Mouse (Mus musculus) MEL (cell line): Measurements from ENCODE around the gene Arid1b. TPM values are rescaled to one million over a fixed set of nuclear protein-coding genes. Genes with fewer than 3 reads are reported as not detected.

ENCODE experiments used
- DNase-seq: peaks from one replicate; pipeline ENCODE4 v3.0.0; 2011; ENCODE audit warnings: low read depth, low spot score
- H3K27ac ChIP-seq: 2 replicates; pipeline ENCODE4 v1.5.1; 2012; ENCODE audit warnings: low read depth, mild to moderate bottlenecking, control low read depth, low read length, moderate library complexity; ENCODE audit not compliant: control insufficient read depth
- H3K27me3 ChIP-seq, 2 experiments: fragments of 150-350 bp in 1 of 2; sonication (generic) in 1 of 2; 2 replicates each; pipeline ENCODE4 v1.6.1; 2012; ENCODE audit warnings: low read length in 2 of 2, mild to moderate bottlenecking in 2 of 2, improper control_type of control experiment in 1 of 2, moderate library complexity in 1 of 2; ENCODE audit not compliant: insufficient read depth in 2 of 2, control insufficient read depth in 1 of 2
- H3K36me3 ChIP-seq, 2 experiments: 2 replicates each; pipeline ENCODE4 v1.6.1; 2012 to 2014; ENCODE audit warnings: low read length in 2 of 2, improper control_type of control experiment in 1 of 2, inconsistent platforms in 1 of 2, mild to moderate bottlenecking in 1 of 2; ENCODE audit not compliant: insufficient read depth in 2 of 2, control insufficient read depth in 1 of 2
- H3K4me1 ChIP-seq, 2 experiments: fragments of 150-350 bp in 1 of 2; sonication (generic) in 1 of 2; 2 replicates each; pipeline ENCODE4 v1.6.1; 2012; ENCODE audit warnings: low read length in 2 of 2, improper control_type of control experiment in 1 of 2, mild to moderate bottlenecking in 1 of 2; ENCODE audit not compliant: insufficient read depth in 2 of 2, control insufficient read depth in 1 of 2
- H3K4me3 ChIP-seq, 2 experiments: fragments of 150-350 bp in 1 of 2; sonication (generic) in 1 of 2; 2 replicates each; pipeline ENCODE4 v1.5.1; 2012; ENCODE audit warnings: low read depth in 2 of 2, low read length in 2 of 2, mild to moderate bottlenecking in 2 of 2, moderate library complexity in 2 of 2, control low read depth in 1 of 2, improper control_type of control experiment in 1 of 2; ENCODE audit not compliant: control insufficient read depth in 1 of 2, insufficient read depth in 1 of 2
- H3K79me2 ChIP-seq: 2 replicates; pipeline ENCODE4 v1.6.1; 2012; ENCODE audit warnings: mild to moderate bottlenecking, low read length, moderate library complexity; ENCODE audit not compliant: control insufficient read depth, poor library complexity, insufficient read depth
- H3K9ac ChIP-seq: 2 replicates; pipeline ENCODE4 v1.6.1; 2012; ENCODE audit warnings: low read depth, mild to moderate bottlenecking, control low read depth, low read length, moderate library complexity; ENCODE audit not compliant: control insufficient read depth, poor library complexity, severe bottlenecking
- H3K9me3 ChIP-seq: fragments of 150-350 bp; sonication (generic); replicated peaks from 2 replicates; pipeline ENCODE4 v1.6.1; 2012; ENCODE audit warnings: mild to moderate bottlenecking, low read length, improper control_type of control experiment, moderate library complexity; ENCODE audit not compliant: insufficient read depth
- BHLHE40 ChIP-seq: IDR thresholded peaks from 2 replicates; pipeline ENCODE4 v1.6.1; 2012; ENCODE audit warnings: low read depth, mild to moderate bottlenecking, inconsistent platforms, low read length, improper control_type of control experiment, borderline replicate concordance
- CTCF ChIP-seq, 3 experiments: IDR thresholded peaks in 2 of 3; conservative IDR thresholded peaks in 1 of 3; 2 replicates each; pipeline ENCODE4 v1.5.1; 2011 to 2012; ENCODE audit warnings: low read length in 3 of 3, low read depth in 2 of 3, mild to moderate bottlenecking in 2 of 3, improper control_type of control experiment in 1 of 3, inconsistent platforms in 1 of 3, mixed read lengths in 1 of 3, moderate library complexity in 1 of 3; ENCODE audit not compliant: control insufficient read depth in 1 of 3, insufficient read depth in 1 of 3, poor library complexity in 1 of 3, severe bottlenecking in 1 of 3
- E2F4 ChIP-seq: IDR thresholded peaks from 2 replicates; pipeline ENCODE4 v1.6.1; 2011; ENCODE audit warnings: low read depth, low read length, improper control_type of control experiment, borderline replicate concordance
- ELF1 ChIP-seq: IDR thresholded peaks from 2 replicates; pipeline ENCODE4 v1.6.1; 2014; ENCODE audit warnings: low read depth, mild to moderate bottlenecking, inconsistent platforms, low read length, improper control_type of control experiment, moderate library complexity
- GATA1 ChIP-seq: IDR thresholded peaks from 2 replicates; pipeline ENCODE4 v1.6.1; 2011; ENCODE audit warnings: low read depth, low read length, improper control_type of control experiment
- KAT2A ChIP-seq: conservative IDR thresholded peaks from 2 replicates; pipeline ENCODE4 v1.6.1; 2012; ENCODE audit warnings: low read depth, low read length, improper control_type of control experiment, inconsistent platforms
- MAFK ChIP-seq: IDR thresholded peaks from 2 replicates; pipeline ENCODE4 v1.6.1; 2011; ENCODE audit warnings: low read depth, mild to moderate bottlenecking, low read length, improper control_type of control experiment, borderline replicate concordance
- MAX ChIP-seq: IDR thresholded peaks from 2 replicates; pipeline ENCODE4 v1.6.1; 2011; ENCODE audit warnings: low read length, improper control_type of control experiment
- MAZ ChIP-seq: IDR thresholded peaks from 2 replicates; pipeline ENCODE4 v1.6.1; 2012; ENCODE audit warnings: low read depth, mild to moderate bottlenecking, inconsistent platforms, low read length, improper control_type of control experiment
- MEF2A ChIP-seq: IDR thresholded peaks from 2 replicates; pipeline ENCODE4 v1.6.1; 2014; ENCODE audit warnings: low read depth, mild to moderate bottlenecking, inconsistent platforms, low read length, improper control_type of control experiment; ENCODE audit not compliant: poor library complexity, insufficient replicate concordance, severe bottlenecking; ENCODE audit errors: extremely low read depth
- MYB ChIP-seq: IDR thresholded peaks from 2 replicates; pipeline ENCODE4 v1.6.1; 2011; ENCODE audit warnings: mild to moderate bottlenecking, low read depth, low read length, improper control_type of control experiment
- MYC ChIP-seq: IDR thresholded peaks from 2 replicates; pipeline ENCODE4 v1.6.1; 2011; ENCODE audit warnings: low read depth, mild to moderate bottlenecking, low read length, improper control_type of control experiment, moderate library complexity
- NELFE ChIP-seq: IDR thresholded peaks from 2 replicates; pipeline ENCODE4 v1.6.1; 2011; ENCODE audit warnings: low read depth, low read length, improper control_type of control experiment
- NRF1 ChIP-seq: IDR thresholded peaks from 2 replicates; pipeline ENCODE4 v1.6.1; 2014; ENCODE audit warnings: low read depth, mild to moderate bottlenecking, inconsistent platforms, low read length, improper control_type of control experiment, moderate library complexity; ENCODE audit not compliant: poor library complexity, insufficient read depth, severe bottlenecking
- POLR2A ChIP-seq, 2 experiments: IDR thresholded peaks; 2 replicates each; pipeline ENCODE4 v1.6.1; 2011 to 2012; ENCODE audit warnings: low read length in 2 of 2, mild to moderate bottlenecking in 2 of 2, control low read depth in 1 of 2, improper control_type of control experiment in 1 of 2, low read depth in 1 of 2, moderate library complexity in 1 of 2; ENCODE audit not compliant: control insufficient read depth in 1 of 2, insufficient read depth in 1 of 2, poor library complexity in 1 of 2
- POLR2AphosphoS5 ChIP-seq: IDR thresholded peaks from 2 replicates; pipeline ENCODE4 v1.6.1; 2012; ENCODE audit warnings: low read depth, borderline replicate concordance, mild to moderate bottlenecking, inconsistent platforms, low read length, moderate library complexity, mixed read lengths
- SIN3A ChIP-seq: IDR thresholded peaks from 2 replicates; pipeline ENCODE4 v1.6.1; 2012; ENCODE audit warnings: low read length, improper control_type of control experiment, inconsistent platforms
- TBP ChIP-seq: IDR thresholded peaks from 2 replicates; pipeline ENCODE4 v1.8.0; 2011; ENCODE audit warnings: low read depth, low read length, improper control_type of control experiment
- USF1 ChIP-seq: IDR thresholded peaks from 2 replicates; pipeline ENCODE4 v1.6.1; 2014; ENCODE audit warnings: low read depth, mild to moderate bottlenecking, inconsistent platforms, low read length, improper control_type of control experiment, moderate library complexity
- ZC3H11A ChIP-seq: IDR thresholded peaks from 2 replicates; pipeline ENCODE4 v1.6.1; 2012; ENCODE audit warnings: low read depth, mild to moderate bottlenecking, inconsistent platforms, low read length, improper control_type of control experiment
- ZKSCAN1 ChIP-seq: IDR thresholded peaks from 2 replicates; pipeline ENCODE4 v1.6.1; 2012; ENCODE audit warnings: low read depth, mild to moderate bottlenecking, inconsistent platforms, low read length, improper control_type of control experiment, moderate library complexity
- ZMIZ1 ChIP-seq: IDR thresholded peaks from 2 replicates; pipeline ENCODE4 v1.6.1; 2012; ENCODE audit warnings: low read depth, mild to moderate bottlenecking, inconsistent platforms, low read length, improper control_type of control experiment, moderate library complexity
- ZNF384 ChIP-seq: IDR thresholded peaks from 2 replicates; pipeline ENCODE4 v1.6.1; 2012; ENCODE audit warnings: low read depth, mild to moderate bottlenecking, inconsistent platforms, low read length, improper control_type of control experiment
- polyA plus RNA-seq, 2 experiments: library from polyadenylated mRNA; stranded (reverse) in 1 of 2; unstranded in 1 of 2; fragments of >175 nt in 1 of 2; fragments of >200 nt in 1 of 2; gene quantifications; 2 replicates each; pipeline versions ENCODE4 v1.2.1 to v1.2.4; 2012; ENCODE audit warnings: low replicate concordance in 2 of 2, low read depth in 1 of 2; ENCODE audit not compliant: insufficient read length in 2 of 2, insufficient read depth in 1 of 2, missing spikeins in 1 of 2
- total RNA-seq: library from RNA; depleted of rRNA; stranded (reverse); fragments of 300-350 nt; gene quantifications from 2 replicates; pipeline ENCODE4 v1.2.3, GENCODE M21; 2012

Arid1b gene
- total and polyA plus RNA-seq, 3 experiments: 13.4 to 17.4 TPM; not detected in 1

DNA sequence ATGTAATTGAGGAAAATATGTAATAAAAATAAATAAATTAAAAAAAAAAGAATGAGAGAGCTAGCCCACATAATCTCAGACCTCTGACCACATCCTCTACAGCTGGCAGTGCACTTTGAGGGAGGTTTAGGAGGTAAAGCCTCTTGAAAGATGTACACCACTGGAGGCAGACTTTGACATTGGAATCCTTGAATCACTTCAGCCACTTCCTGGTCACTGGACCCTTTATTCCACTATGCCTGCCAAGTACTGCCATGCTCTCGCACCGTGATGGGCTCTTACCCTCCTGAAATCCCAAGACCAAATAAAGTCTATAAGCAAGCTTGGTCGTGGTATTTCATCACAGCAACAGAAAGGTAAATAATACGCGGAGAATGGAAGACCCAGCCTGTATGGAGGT lies 25.3 kb upstream of the Arid1b start:
- no peak for DNase-seq
- Histone ChIP-seq H3K9ac (no peak overlapping the region), H3K4me1 (no peaks in the 10 kb centered on the region), H3K79me2 (no peaks in the 10 kb centered on the region), H3K36me3 (no peaks in the 10 kb centered on the region), H3K27ac (no peak overlapping the region), H3K27me3 (peaks cover 5 to 9% of the 10 kb centered on the region in 2 experiments; a peak in 3 of 4 replicates), H3K4me3 (no peak overlapping the region), H3K9me3 (no peaks in the 10 kb centered on the region)
- TF ChIP-seq ZMIZ1 (no peak), MAX (no peak), MAFK (no peak), MAZ (no peak), ZC3H11A (no peak), ELF1 (no peak), MYC (no peak), NRF1 (no peak), MEF2A (no peak)

DNA sequence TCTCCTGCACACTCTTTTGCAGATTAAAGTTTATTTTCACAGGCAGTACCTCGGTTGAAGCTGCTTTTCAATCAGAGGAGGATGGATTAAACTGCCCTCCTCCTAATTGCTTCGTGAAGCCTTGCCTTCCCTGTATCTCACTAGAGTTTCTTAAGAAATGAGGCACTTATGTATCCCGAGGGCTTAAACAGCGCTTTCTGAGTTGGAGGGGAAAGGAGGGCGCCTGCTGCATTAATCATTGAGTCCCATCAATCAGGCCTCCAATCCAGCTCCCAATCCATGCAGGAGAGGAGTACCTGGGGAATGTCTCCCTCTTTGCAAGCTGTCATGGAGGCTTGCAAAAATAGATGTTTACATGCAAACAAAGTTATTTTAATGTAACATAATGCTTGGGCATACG lies 21.9 kb upstream of the Arid1b start:
- H3K9ac ChIP-seq: no peak overlapping the region
- H3K36me3 ChIP-seq: no peaks in the 10 kb centered on the region
- no peak overlapping the region for H3K4me3 ChIP-seq
- H3K27me3 ChIP-seq: peaks cover 8 to 9% of the 10 kb centered on the region in 2 experiments
- no peaks in the 10 kb centered on the region for H3K79me2 ChIP-seq
- H3K9me3 ChIP-seq: no peaks in the 10 kb centered on the region
- DNase-seq: no peak
- no peaks in the 10 kb centered on the region for H3K4me1 ChIP-seq
- TF ChIP-seq ELF1: no peak
- TF ChIP-seq NELFE: no peak
- TF ChIP-seq GATA1: no peak
- TF ChIP-seq E2F4: no peak
- no peak for TF ChIP-seq POLR2A (IDR thresholded peaks at IDR 0.05; ENCODE audit: control insufficient read depth in 1 of 2, insufficient read depth in 1 of 2, low read depth in 1 of 2, low read length in 2 of 2, poor library complexity in 1 of 2)
- TF ChIP-seq MYB: no peak
- TF ChIP-seq SIN3A: no peak
- no peak overlapping the region for H3K27ac ChIP-seq

DNA sequence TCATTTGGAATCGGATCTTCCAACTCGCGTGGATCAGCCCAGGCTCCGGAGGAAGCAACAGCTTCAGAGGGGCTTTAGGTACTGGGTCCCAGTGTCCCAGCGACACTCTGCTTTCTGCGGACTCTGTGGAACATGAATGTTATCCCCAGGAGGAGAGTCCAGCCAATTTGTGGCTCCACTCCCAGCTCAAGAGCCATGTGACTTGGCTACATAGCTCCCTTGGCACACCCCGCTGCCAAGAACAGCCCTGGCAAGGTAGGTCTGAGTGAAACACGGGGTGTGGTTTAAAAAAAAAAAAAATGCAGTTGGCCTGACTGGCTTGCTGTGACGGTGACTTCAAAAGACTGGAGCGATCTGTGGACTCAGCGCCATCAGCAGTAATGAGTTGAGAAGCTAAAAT lies 19.4 kb upstream of the Arid1b start:
- Histone ChIP-seq H3K9me3 (no peaks in the 10 kb centered on the region), H3K36me3 (no peaks in the 10 kb centered on the region)

More for the DNA sequence above, 19.4 kb upstream of the Arid1b start:
- Histone ChIP-seq H3K79me2 (no peaks in the 10 kb centered on the region), H3K9ac (no peak overlapping the region), H3K27me3 (peaks cover 12 to 13% of the 10 kb centered on the region in 2 experiments), H3K27ac (no peak overlapping the region), H3K4me1 (no peaks in the 10 kb centered on the region), H3K4me3 (no peak overlapping the region)
- no peak for DNase-seq
- TF ChIP-seq ZKSCAN1: no peak
- no peak for TF ChIP-seq KAT2A
- no peak for TF ChIP-seq ELF1
- TF ChIP-seq ZMIZ1: no peak
- TF ChIP-seq MEF2A: no peak
- TF ChIP-seq TBP: no peak
- no peak for TF ChIP-seq ZC3H11A
- no peak for TF ChIP-seq POLR2AphosphoS5
- no peak for TF ChIP-seq ZNF384
- no peak for TF ChIP-seq NELFE
- TF ChIP-seq BHLHE40: no peak
- TF ChIP-seq NRF1: no peak
- TF ChIP-seq CTCF (IDR thresholded peaks at IDR 0.05 in 2 of 3, conservative IDR thresholded peaks at IDR 0.05 in 1 of 3; ENCODE audit: control insufficient read depth in 1 of 3, insufficient read depth in 1 of 3, low read depth in 2 of 3, low read length in 3 of 3, poor library complexity in 1 of 3, severe bottlenecking in 1 of 3): no peak
- TF ChIP-seq MYC: no peak
- no peak for TF ChIP-seq USF1
- no peak for TF ChIP-seq MAZ
